Mouse (Mus musculus): ENCODE data around the gene Wwc2.

Wwc2 gene

GRCm38 (mm10) chr8:47990911-47991820, at the start of gene Wwc2:
TSS of gene Wwc2 (minus strand) at chr8:47990924.
- DNase-seq, result peak; percentile 80

- DNase-seq, result no peak
Observed at GRCm38 (mm10) chr8:48038261-48038934, 47.7 kb upstream of the Wwc2 start.

GRCm38 (mm10) chr8:48032046-48032445, 41.3 kb upstream of the Wwc2 start:
- DNase-seq, result peak; percentile 52

GRCm38 (mm10) chr8:48030667-48031066, 39.9 kb upstream of the Wwc2 start:
- no peak for DNase-seq

GRCm38 (mm10) chr8:48026796-48027195, 36.1 kb upstream of the Wwc2 start:
- no peak for DNase-seq

- no peak for DNase-seq
Observed at GRCm38 (mm10) chr8:48023206-48023605, 32.5 kb upstream of the Wwc2 start.

- DNase-seq, result no peak
Observed at GRCm38 (mm10) chr8:48019737-48020136, 29.0 kb upstream of the Wwc2 start.

GRCm38 (mm10) chr8:48016538-48016937, 25.8 kb upstream of the Wwc2 start:
- peak; percentile 84 for DNase-seq

- DNase-seq, result no peak
Observed at GRCm38 (mm10) chr8:48014386-48014785, 23.7 kb upstream of the Wwc2 start.

- DNase-seq, result no peak
Observed at GRCm38 (mm10) chr8:48013281-48013680, 22.6 kb upstream of the Wwc2 start.

- DNase-seq, result no peak
Observed at GRCm38 (mm10) chr8:48011871-48012270, 21.1 kb upstream of the Wwc2 start.

- DNase-seq, result no peak
Observed at GRCm38 (mm10) chr8:48010977-48011376, 20.3 kb upstream of the Wwc2 start.

GRCm38 (mm10) chr8:48009399-48009798, 18.7 kb upstream of the Wwc2 start:
- DNase-seq, result no peak

GRCm38 (mm10) chr8:48008936-48009335, 18.2 kb upstream of the Wwc2 start:
- DNase-seq, result no peak

- DNase-seq, result no peak
Observed at GRCm38 (mm10) chr8:48006869-48007268, 16.1 kb upstream of the Wwc2 start.

GRCm38 (mm10) chr8:48002551-48002950, 11.8 kb upstream of the Wwc2 start:
- no peak for DNase-seq

- DNase-seq, result no peak
Observed at GRCm38 (mm10) chr8:48001395-48001794, 10.7 kb upstream of the Wwc2 start.

GRCm38 (mm10) chr8:47996712-47997111, 6.0 kb upstream of the Wwc2 start:
- no peak for DNase-seq

GRCm38 (mm10) chr8:47996126-47996525, 5.4 kb upstream of the Wwc2 start:
- DNase-seq, result no peak

GRCm38 (mm10) chr8:47995391-47995790, 4.7 kb upstream of the Wwc2 start:
- no peak for DNase-seq

- no peak for DNase-seq
Observed at GRCm38 (mm10) chr8:47994618-47995274, 4.0 kb upstream of the Wwc2 start.

- DNase-seq, result peak; percentile 98
Observed at GRCm38 (mm10) chr8:47990386-47990772, 345 bp downstream of the Wwc2 start.

GRCm38 (mm10) chr8:47989655-47990385, 904 bp downstream of the Wwc2 start:
- peak; percentile 62 for DNase-seq
